Mouse (Mus musculus): ENCODE measurements around the gene Car5a. TPM values are rescaled to one million over a fixed set of nuclear protein-coding genes. Genes with fewer than 3 reads are reported as not detected.

The Car5a gene
- total RNA-seq (2023), result not detected in 2 replicates

GRCm38 (mm10) chr8:121944831-121945230 lies at the start of gene Car5a:
TSS of gene Car5a (minus strand) at chr8:121944904.

GRCm38 (mm10) chr8:121949222-121949800 lies 4.6 kb upstream of the Car5a start, which contains the start of gene Banp:
TSS of gene Banp (plus strand) at chr8:121949750.

GRCm38 (mm10) chr8:121907587-121908248 lies 37.0 kb downstream of the Car5a start, which contains the start of gene Slc7a5:
TSS of gene Slc7a5 (minus strand) at chr8:121907694.

Other genes with a start within 250 kb of the Car5a start
- 0.16 TPM in 1 of 2 replicates, not detected in the other for gene Jph3, start 215.3 kb downstream of the Car5a start, total RNA-seq (2023)
- gene Klhdc4, start 115.3 kb downstream of the Car5a start, total RNA-seq (2023), result 62.7 and 95.6 TPM in 2 replicates
- 16.0 and 19.5 TPM in 2 replicates for gene Slc7a5, start 37.2 kb downstream of the Car5a start, total RNA-seq (2023)
- gene Banp, start 4.8 kb upstream of the Car5a start, total RNA-seq (2023), result 29.4 and 48.3 TPM in 2 replicates

All from neutrophil, adult 65 days (primary cell).